Mouse (Mus musculus): ENCODE data around the gene Osbpl3.

Gene Osbpl3

GRCm38 (mm10) chr6:50455829-50456469 lies at the start of gene Osbpl3:
Gene Osbpl3 (minus strand): TSS chr6:50456201.
- DNase-seq (ENCODE audit: low spot score), result peak; percentile 60

- no peak for DNase-seq (ENCODE audit: low spot score)
Measured at GRCm38 (mm10) chr6:50505531-50505930, 49.5 kb upstream of the Osbpl3 start.

- DNase-seq (ENCODE audit: low spot score), result no peak
Measured at GRCm38 (mm10) chr6:50504711-50505110, 48.7 kb upstream of the Osbpl3 start.

- no peak for DNase-seq (ENCODE audit: low spot score)
Measured at GRCm38 (mm10) chr6:50503779-50504178, 47.8 kb upstream of the Osbpl3 start.

GRCm38 (mm10) chr6:50503031-50503430 lies 47.0 kb upstream of the Osbpl3 start:
- DNase-seq (ENCODE audit: low spot score), result no peak

DNA sequence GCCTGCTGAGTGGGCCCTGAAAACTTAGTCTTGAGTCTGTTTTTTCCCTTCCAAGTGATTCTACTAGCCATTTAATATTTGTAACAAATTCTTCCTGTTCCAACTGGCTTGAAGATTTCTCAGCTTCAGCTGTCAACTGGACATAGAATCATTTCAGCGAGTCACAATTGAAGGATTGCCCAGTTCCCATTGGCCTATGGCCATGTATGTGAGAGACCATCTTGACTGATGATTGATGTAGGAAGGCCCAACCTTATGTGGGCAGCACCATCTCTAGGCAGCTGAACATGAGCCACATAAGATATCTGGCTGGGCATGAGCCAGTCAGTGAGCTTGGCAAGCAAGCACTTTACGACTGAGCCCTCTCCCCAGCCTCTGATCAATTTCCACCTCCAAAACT lies 42.3 kb upstream of the Osbpl3 start:
- DNase-seq (ENCODE audit: low spot score), result no peak

GRCm38 (mm10) chr6:50490519-50490918 lies 34.5 kb upstream of the Osbpl3 start:
- DNase-seq (ENCODE audit: low spot score), result no peak

GRCm38 (mm10) chr6:50489380-50489779 lies 33.4 kb upstream of the Osbpl3 start:
- no peak for DNase-seq (ENCODE audit: low spot score)

GRCm38 (mm10) chr6:50486035-50486902 lies 30.3 kb upstream of the Osbpl3 start:
- DNase-seq (ENCODE audit: low spot score), result no peak

- DNase-seq (ENCODE audit: low spot score), result no peak
Measured at GRCm38 (mm10) chr6:50483426-50483825, 27.4 kb upstream of the Osbpl3 start.

DNA sequence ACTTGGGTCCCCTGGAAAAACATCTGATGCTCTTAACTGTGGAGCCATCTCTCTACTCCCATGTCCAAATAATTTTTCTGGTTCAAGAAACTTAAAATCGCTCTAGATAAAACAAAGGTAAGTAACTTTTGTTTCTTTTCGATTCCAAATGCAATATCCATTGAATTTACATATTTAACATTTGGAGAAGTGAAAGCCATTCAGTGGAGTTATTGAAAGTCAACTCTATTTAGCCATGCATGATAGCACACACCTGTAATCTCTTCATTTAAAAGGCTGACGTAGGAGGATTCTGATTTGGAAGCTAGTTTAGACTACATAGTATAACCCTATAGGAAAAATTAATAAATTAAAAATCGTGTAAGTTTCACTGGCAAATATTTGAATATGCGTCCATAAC lies 25.5 kb upstream of the Osbpl3 start:
- no peak for DNase-seq (ENCODE audit: low spot score)

GRCm38 (mm10) chr6:50466451-50466850 lies 10.4 kb upstream of the Osbpl3 start:
- no peak for DNase-seq (ENCODE audit: low spot score)

- no peak for DNase-seq (ENCODE audit: low spot score)
Measured at GRCm38 (mm10) chr6:50464690-50465485, 8.9 kb upstream of the Osbpl3 start.

DNA sequence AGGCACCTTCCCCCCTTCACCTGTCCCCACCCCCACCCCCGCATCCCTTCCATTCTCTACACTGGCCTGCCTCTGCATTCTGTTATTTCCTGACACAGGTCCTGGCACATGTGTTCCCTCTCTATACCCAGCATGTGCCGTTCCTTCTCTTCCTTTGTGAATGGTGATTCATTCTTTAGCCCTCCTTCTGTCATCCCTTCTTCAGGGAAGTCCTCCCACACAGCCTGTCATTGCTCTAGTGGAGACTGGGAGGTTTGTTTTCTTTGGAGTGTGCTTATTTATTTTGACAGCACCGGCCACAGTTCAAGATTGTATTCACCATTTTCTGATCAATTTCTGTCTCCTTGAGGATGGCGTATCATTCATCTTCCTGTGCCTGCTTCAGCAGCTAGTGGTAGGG lies 6.0 kb upstream of the Osbpl3 start:
- no peak for DNase-seq (ENCODE audit: low spot score)

- no peak for DNase-seq (ENCODE audit: low spot score)
Measured at GRCm38 (mm10) chr6:50461585-50461984, 5.6 kb upstream of the Osbpl3 start.

DNA sequence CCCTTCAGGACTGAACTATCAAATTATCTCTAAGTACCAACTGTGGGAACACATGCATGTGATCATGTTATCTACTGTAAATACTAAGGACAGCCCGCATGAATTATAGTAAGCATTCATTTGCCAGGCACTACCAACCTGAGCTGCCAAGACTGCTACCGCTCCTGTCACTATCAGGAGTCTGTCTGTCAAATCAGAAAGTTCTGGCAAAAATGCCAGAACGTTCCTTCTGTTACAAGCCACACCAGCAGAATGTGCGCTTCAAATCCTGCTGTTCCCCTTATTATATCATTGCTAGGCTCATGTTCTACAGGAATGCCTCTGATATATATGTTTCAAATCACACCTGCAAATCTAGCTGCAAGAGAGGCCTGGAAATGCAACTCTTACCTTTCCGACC lies 4.6 kb upstream of the Osbpl3 start:
- no peak for DNase-seq (ENCODE audit: low spot score)

DNA sequence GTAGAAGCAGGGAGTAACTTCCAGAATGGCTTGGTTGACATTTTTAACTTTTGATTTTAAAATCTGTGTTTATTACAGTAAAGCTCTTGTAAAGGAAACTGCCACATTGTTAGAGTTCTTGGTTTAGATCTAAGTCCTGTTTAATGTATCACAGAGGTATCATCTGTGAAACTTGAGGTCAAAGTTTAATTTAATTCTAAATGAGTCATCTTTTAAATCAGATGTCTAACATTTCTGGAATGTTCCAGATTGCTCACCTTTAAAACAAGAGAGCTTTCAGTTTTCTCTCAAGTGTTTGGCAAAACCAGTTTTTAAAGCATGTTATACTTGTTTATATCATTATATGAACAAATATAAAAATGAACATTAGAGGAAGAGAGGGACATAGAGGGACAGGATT lies 4.2 kb upstream of the Osbpl3 start:
- DNase-seq (ENCODE audit: low spot score), result no peak

DNA sequence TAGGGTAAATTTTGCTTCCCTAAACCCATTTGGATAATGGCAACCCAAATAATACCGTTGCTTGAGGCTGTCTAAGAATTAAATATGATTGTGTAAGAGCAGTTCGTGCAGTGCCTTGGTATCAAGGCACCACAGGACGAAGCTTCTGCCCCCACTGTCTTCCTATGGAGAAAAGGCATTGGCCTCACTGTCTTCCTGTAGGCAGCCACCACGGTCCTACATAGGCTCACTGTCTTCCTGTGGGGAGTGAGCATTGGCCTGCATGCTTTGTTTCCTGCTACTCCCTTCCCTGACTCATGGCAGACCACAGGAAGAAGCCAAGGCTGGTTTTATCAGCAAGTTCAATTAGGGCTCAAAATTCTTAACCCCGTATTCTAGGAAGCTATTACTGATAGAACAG lies 3.3 kb upstream of the Osbpl3 start:
- DNase-seq (ENCODE audit: low spot score), result no peak

- DNase-seq (ENCODE audit: low spot score), result no peak
Measured at GRCm38 (mm10) chr6:50457551-50458348, 1.7 kb upstream of the Osbpl3 start.

DNA sequence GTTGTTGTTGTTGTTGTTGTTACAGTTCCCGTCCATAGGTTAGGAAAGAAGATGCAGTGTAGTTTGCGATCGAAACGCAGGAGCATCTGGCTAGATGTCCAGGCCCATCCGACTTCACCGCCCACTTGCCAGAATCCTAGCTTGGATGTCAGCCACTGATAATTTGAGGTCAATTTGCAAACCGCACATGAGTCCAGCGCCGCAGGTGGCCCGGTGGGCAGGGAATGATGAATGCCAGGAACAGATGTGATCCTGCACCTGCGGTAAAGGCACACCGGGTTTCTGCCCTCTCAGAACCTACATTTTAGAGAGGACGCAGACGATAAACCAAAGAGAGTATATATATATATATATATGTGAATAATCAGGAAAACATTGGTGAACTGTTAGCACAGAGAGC lies 705 bp upstream of the Osbpl3 start:
- no peak for DNase-seq (ENCODE audit: low spot score)

DNA sequence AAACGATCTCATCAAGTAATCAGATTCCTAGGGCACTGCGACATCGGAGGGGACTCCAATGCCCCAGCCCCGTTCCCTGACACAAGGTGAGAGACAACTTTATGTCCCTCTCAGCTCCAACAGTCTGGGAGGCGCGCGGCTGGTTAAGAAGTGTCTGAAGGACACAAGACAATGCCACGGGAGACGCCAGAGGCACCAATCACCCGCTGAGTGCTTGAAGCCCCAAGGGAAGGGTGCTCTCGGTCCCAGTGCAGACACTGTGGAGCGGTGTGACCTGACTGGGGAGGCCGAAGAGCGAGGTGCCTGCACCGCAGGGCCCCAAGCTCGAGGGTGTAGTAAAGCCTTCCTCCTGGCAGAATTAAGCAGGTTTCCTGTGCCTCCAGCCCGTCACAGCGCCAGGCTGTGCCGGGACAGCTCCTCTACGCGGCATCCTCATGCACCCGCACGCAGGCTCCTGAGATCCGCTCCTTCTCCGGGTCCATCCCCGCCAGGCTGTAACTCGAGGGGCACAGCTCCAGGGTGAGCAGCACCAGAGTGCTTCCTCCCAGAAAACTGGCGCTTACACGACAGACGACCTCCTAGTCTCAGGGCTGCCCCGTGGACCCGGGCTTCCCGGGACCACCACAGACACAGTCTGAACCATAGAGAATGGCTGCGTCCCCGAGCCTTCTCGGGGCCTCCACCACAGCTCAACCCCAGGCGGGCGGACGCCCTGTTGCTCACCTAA lies 736 bp downstream of the Osbpl3 start:
- peak; percentile 35 for DNase-seq (ENCODE audit: low spot score)

Data from ovary, postnatal 10 days (tissue).